Mouse (Mus musculus) mouse trophoblast stem cell (cell line): ENCODE measurements around the gene Mapk8ip1.

Experiments
- in situ Hi-C, 2 experiments: fragments of 300-500 bp; cut with MseI, MboI; formaldehyde crosslinking; loops; 2 replicates in 1 of 2; 3 replicates in 1 of 2; pipeline ENCODE4 v1.15.1; 2025

The Mapk8ip1 gene

DNA sequence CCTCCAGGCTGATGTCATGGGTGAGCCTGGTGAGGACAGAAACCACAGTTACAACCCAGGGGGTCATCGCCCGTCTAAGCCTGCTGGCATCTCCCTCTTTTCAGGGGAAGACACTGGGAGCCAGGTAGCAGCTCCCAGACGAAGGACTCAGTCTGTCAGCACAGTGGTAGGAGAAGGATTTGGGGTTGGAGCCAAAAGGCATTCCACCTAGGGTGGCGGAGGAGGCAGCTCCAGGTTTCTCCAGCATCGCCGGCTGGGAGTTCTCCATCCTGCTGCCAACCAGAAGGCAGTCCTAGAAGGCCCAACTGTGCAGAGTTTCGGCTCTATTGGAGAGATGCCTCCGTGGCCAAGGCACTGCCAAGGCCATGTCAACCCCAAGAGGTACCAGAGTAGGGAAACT is 9.9 kb downstream of the Mapk8ip1 start:
- in situ Hi-C loops, result no loop called here

DNA sequence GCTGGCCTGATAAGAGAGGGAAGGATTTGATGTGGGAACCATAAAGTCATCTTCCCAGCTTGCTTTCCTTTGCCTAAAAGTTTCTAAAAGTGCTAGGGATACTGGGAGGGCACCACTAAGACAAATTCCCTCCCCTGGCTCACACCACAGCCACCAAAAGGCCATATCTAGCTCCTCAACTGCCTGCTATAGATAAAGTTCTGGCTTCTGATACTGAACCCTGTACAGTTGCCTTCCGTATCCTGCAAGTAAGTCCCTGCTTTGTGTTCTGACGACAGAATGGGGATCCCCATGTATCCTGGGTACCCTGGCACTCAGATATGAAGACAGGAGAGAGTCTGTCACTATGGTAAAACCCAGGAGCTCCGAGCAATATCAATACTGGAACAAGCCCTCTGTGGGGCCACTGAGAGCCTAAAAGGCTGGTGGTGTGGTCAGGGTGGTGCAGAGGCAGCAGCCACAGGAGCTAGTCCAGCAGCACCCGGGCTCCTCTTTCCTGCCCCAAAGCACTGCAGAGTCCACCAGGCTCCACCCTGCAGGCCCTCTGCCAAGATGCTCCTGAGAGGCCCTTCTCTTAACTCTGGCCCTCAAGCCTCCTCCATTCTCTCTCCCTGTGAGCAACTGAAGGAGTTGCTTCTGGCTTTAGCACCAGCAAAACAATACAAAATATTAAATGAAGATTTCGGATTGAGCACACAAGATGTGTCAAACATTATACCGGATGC is 10.7 kb downstream of the Mapk8ip1 start:
- in situ Hi-C loops, result no loop called here

- in situ Hi-C loops, result no loop called here
Observed at GRCm38 (mm10) chr2:92389645-92390044, 11.4 kb downstream of the Mapk8ip1 start.

- in situ Hi-C loops, result no loop called here
Observed at GRCm38 (mm10) chr2:92388891-92389641, 12.0 kb downstream of the Mapk8ip1 start.

GRCm38 (mm10) chr2:92388081-92388517 is 13.0 kb downstream of the Mapk8ip1 start:
- in situ Hi-C loops, result no loop called here

- in situ Hi-C loops, result no loop called here
Observed at GRCm38 (mm10) chr2:92387646-92388045, 13.4 kb downstream of the Mapk8ip1 start.

DNA sequence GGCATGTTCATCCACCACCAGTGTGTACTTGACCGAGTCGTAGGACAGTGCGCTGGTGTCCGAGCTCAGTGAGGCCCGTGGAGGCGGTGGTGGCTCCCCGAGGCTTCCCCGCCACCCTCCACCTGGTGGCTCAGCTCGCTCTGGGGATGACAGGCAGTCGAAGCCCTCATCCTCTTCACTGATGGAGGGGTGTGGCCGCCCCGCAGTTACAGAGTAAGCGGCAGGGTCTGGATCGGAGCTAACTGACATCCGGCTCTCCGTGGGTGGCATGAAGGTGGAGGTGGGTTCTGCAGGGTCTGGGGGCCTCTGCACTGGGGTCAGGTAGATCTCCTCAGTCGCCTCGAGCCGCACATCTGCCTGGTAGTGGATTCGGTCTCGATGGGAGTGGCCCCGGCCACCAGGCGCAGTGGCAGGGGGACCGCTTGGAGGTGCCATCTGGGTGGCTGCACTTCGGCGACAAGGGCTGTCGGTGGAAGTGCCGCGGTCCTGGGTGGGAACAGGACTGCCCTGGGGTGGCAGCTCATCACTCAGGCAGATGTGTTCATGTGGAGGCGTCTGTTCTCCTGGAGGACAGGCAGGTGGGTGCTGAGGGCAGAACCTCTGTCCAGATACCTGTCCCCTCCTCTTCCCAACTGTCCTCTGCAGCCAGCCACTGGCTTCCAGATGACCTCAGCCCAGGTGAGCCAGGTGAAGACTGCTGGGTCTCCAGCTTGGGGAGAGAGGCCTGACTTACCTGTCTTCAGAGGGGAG is 14.1 kb downstream of the Mapk8ip1 start:
- in situ Hi-C loops, result no loop called here

- in situ Hi-C loops, result no loop called here
Observed at GRCm38 (mm10) chr2:92385113-92386051, 15.7 kb downstream of the Mapk8ip1 start.

GRCm38 (mm10) chr2:92384101-92384500 is 17.0 kb downstream of the Mapk8ip1 start:
- in situ Hi-C loops, result no loop called here

DNA sequence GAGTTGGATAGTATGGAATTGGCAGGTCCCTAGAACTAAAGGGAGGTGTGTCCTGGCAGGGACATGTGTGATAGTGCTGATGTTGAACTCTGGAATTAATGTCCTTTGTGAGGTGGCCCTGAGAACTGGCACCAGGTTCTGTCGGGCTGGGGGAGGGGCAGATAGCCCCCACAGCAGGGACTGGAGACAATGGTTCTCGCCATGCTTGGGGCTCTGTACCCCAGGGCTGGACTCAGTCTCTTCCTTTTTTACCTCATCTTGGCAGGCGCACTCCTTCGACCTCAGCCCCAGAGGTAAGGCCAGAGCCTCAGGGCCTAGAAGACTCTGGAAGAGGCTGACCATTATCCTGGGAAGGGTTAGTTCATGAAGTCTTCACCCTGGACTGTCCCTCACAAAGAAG is 18.3 kb downstream of the Mapk8ip1 start:
- in situ Hi-C loops, result no loop called here

GRCm38 (mm10) chr2:92381901-92382588 is 19.0 kb downstream of the Mapk8ip1 start, which contains the start of gene 1700029I15Rik:
TSS of gene 1700029I15Rik (plus strand) at chr2:92382538.
- in situ Hi-C loops, result no loop called here

GRCm38 (mm10) chr2:92381161-92381560 is 19.9 kb downstream of the Mapk8ip1 start:
- in situ Hi-C loops, result no loop called here

GRCm38 (mm10) chr2:92380495-92381050 is 20.5 kb downstream of the Mapk8ip1 start:
- in situ Hi-C loops, result no loop called here

- in situ Hi-C loops, result no loop called here
Observed at GRCm38 (mm10) chr2:92379783-92380494, 21.1 kb downstream of the Mapk8ip1 start.

GRCm38 (mm10) chr2:92377320-92377719 is 23.7 kb downstream of the Mapk8ip1 start:
- in situ Hi-C loops, result no loop called here

- in situ Hi-C loops, result no loop called here
Observed at GRCm38 (mm10) chr2:92376300-92376699, 24.8 kb downstream of the Mapk8ip1 start.

GRCm38 (mm10) chr2:92375788-92376187 is 25.3 kb downstream of the Mapk8ip1 start:
- in situ Hi-C loops, result no loop called here

DNA sequence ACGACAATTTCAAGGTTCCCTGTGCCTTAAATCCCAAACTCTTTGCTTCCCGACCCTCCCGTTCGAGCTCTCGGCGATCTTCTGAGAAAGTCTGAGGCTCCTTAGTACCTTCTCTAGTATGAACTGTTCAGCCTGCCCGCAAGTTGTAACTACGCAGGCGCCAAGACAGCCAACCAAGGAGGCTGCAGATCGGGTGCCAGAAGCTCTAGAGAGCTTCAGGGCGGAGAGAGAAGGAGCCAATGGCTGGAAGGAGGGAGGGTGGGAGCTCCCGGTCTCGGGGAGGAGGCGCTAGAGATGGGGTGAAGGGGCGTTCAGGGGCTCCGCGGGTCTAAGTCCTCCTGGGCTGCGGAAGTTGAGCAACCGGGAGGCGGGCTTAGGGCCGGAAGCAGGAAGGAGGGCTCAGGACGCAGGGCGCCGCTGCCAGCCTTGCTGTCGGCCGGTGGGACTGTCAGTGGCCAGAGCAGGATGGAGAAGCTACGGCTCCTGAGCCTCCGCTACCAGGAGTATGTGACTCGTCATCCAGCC is 25.9 kb downstream of the Mapk8ip1 start:
- in situ Hi-C loops, result no loop called here

- in situ Hi-C loops, result no loop called here
Observed at GRCm38 (mm10) chr2:92374514-92374913, 26.5 kb downstream of the Mapk8ip1 start, which contains the start of the genes Pex16 and Large2. TSS of gene Pex16 (plus strand) at chr2:92374676. TSS of gene Large2 (minus strand) at chr2:92374869.
